Mouse (Mus musculus) lung, embryonic 15.5 days (tissue): ENCODE data around the gene Tmco1. TPM values are rescaled to one million over a fixed set of nuclear protein-coding genes. Genes with fewer than 3 reads are reported as not detected.

ENCODE experiments used
- ATAC-seq: fragments of 200-750 bp; cut with Nextera tagmentation; 2 replicates; pipeline ENCODE4 v1.8.0; 2017; ENCODE audit warnings: moderate number of reproducible peaks, borderline replicate concordance; ENCODE audit not compliant: low FRiP score, low TSS enrichment; ENCODE audit errors: extremely low read depth
- H3K27ac ChIP-seq: fragments of 300-500 bp; sonication (generic); 2 replicates; pipeline ENCODE4 v1.5.1; 2015; ENCODE audit warnings: moderate library complexity, mild to moderate bottlenecking, inconsistent platforms
- H3K27me3 ChIP-seq: fragments of 300-500 bp; sonication (generic); 2 replicates; pipeline ENCODE4 v1.6.1; 2015; ENCODE audit warnings: inconsistent platforms
- H3K36me3 ChIP-seq: fragments of 300-500 bp; sonication (generic); 2 replicates; pipeline ENCODE4 v1.6.1; 2015; ENCODE audit warnings: inconsistent platforms
- H3K4me1 ChIP-seq: fragments of 300-500 bp; sonication (generic); 2 replicates; pipeline ENCODE4 v1.6.1; 2015; ENCODE audit warnings: inconsistent platforms
- H3K4me2 ChIP-seq: fragments of 300-500 bp; sonication (generic); 2 replicates; pipeline ENCODE4 v1.6.1; 2015; ENCODE audit warnings: inconsistent platforms, mild to moderate bottlenecking, moderate library complexity
- H3K4me3 ChIP-seq: fragments of 300-500 bp; sonication (generic); 2 replicates; pipeline ENCODE4 v1.5.1; 2015; ENCODE audit warnings: mild to moderate bottlenecking, inconsistent platforms
- H3K9ac ChIP-seq: fragments of 300-500 bp; sonication (generic); 2 replicates; pipeline ENCODE4 v1.6.1; 2015; ENCODE audit warnings: inconsistent platforms
- H3K9me3 ChIP-seq: fragments of 300-500 bp; sonication (generic); 2 replicates; pipeline ENCODE4 v1.6.1; 2016; ENCODE audit warnings: inconsistent platforms
- WGBS: fragments of 180-500 bp; shearing (Covaris S2); methylation state at CpG from one replicate; pipeline ENCODE4 v1.1.7; 2015; 5-methylcytosine and 5-hydroxymethylcytosine counted together
- polyA plus RNA-seq: library from polyadenylated mRNA; unstranded; fragments of >200 nt; fragmentation: Nextera tagmentation; extraction: Ambion mirVana; gene quantifications from 2 replicates; pipeline ENCODE4 v1.2.1, GENCODE M21; 2015

The Tmco1 gene
- polyA plus RNA-seq, 1 experiment from 2014 or later = 101 TPM

- Histone ChIP-seq H3K27me3 (no peaks in the 10 kb centered on the region), H3K9me3 (no peaks in the 10 kb centered on the region), H3K4me3 (no peak overlapping the region), H3K36me3 (0 out of 2 replicates have a peak, but pooled peaks cover 3% of the 10 kb centered on the region), H3K27ac (no peak overlapping the region), H3K4me2 (no peak overlapping the region), H3K9ac (no peak overlapping the region), H3K4me1 (peaks cover 6% of the 10 kb centered on the region)
- no peak for ATAC-seq
- 62% methylated on average over 5 of the region's 5 CpGs for WGBS
These were observed 1.5 kb upstream of the Tmco1 start for GRCm38 (mm10) chr1:167306451-167307240.

- no peak for ATAC-seq
- H3K9ac ChIP-seq = peak overlapping the region; percentile 88
- H3K4me2 ChIP-seq = peak overlapping the region; percentile 84
- no peaks in the 10 kb centered on the region for H3K27me3 ChIP-seq
- WGBS = 48% methylated on average over 11 of the region's 11 CpGs
- no peak overlapping the region for H3K27ac ChIP-seq
- H3K4me1 ChIP-seq = peaks cover 6% of the 10 kb centered on the region
- H3K4me3 ChIP-seq = peak overlapping the region; percentile 84
- H3K36me3 ChIP-seq = 0 out of 2 replicates have a peak, but pooled peaks cover 9% of the 10 kb centered on the region
- no peaks in the 10 kb centered on the region for H3K9me3 ChIP-seq
These were observed 504 bp upstream of the Tmco1 start for GRCm38 (mm10) chr1:167307674-167308073.

GRCm38 (mm10) chr1:167312367-167312766 lies 4.2 kb downstream of the Tmco1 start:
- Histone ChIP-seq H3K4me1 (no peaks in the 10 kb centered on the region; the same call in 1 of the 2 replicates), H3K9me3 (no peaks in the 10 kb centered on the region), H3K27me3 (no peaks in the 10 kb centered on the region), H3K9ac (no peak overlapping the region), H3K27ac (no peak overlapping the region), H3K4me2 (no peak overlapping the region), H3K36me3 (peaks cover 22% of the 10 kb centered on the region; the same call in 1 of the 2 replicates), H3K4me3 (no peak overlapping the region)
- no peak for ATAC-seq

GRCm38 (mm10) chr1:167313220-167313619 lies 5.0 kb downstream of the Tmco1 start:
- 87% methylated on average over 4 of the region's 4 CpGs for WGBS
- no peak for ATAC-seq
- Histone ChIP-seq H3K9ac (no peak overlapping the region), H3K4me1 (no peaks in the 10 kb centered on the region; the same call in 1 of the 2 replicates), H3K9me3 (no peaks in the 10 kb centered on the region), H3K27me3 (no peaks in the 10 kb centered on the region), H3K4me2 (no peak overlapping the region), H3K27ac (no peak overlapping the region), H3K4me3 (no peak overlapping the region), H3K36me3 (peaks cover 27% of the 10 kb centered on the region)

- no peaks in the 10 kb centered on the region for H3K27me3 ChIP-seq
- H3K9ac ChIP-seq = no peak overlapping the region
- no peak overlapping the region for H3K4me2 ChIP-seq
- 97% methylated on average over 6 of the region's 6 CpGs for WGBS
- H3K4me3 ChIP-seq = no peak overlapping the region
- H3K36me3 ChIP-seq = peaks cover 72% of the 10 kb centered on the region
- ATAC-seq = no peak
- H3K27ac ChIP-seq = no peak overlapping the region
- H3K9me3 ChIP-seq = no peaks in the 10 kb centered on the region
- no peaks in the 10 kb centered on the region for H3K4me1 ChIP-seq
These were observed 13.5 kb downstream of the Tmco1 start for GRCm38 (mm10) chr1:167321691-167322090.

DNA sequence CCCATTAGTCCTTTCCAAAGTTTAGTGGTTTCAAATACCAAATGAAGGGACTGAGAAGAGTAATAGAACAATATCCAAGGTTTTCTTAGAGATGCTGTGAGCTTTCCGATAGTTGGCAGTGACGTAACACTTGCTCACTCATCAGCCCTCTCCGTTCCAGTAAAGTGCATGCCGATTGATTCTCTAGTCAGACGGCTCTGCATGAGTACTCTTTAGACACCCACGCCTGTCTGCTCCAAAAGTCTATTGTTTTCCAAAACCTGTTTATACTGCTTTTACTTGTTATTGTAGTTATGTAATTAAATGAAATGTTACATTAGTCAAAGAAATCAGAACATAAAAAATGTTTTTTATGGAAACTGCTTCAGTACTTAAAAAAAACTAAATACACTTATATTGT lies 20.6 kb downstream of the Tmco1 start:
- no peak for ATAC-seq
- H3K27ac ChIP-seq = no peak overlapping the region
- 84% methylated on average over 6 of the region's 6 CpGs for WGBS
- H3K4me3 ChIP-seq = no peak overlapping the region
- H3K9me3 ChIP-seq = no peaks in the 10 kb centered on the region
- H3K9ac ChIP-seq = no peak overlapping the region
- H3K27me3 ChIP-seq = no peaks in the 10 kb centered on the region
- peaks cover 55% of the 10 kb centered on the region for H3K36me3 ChIP-seq
- no peaks in the 10 kb centered on the region for H3K4me1 ChIP-seq
- no peak overlapping the region for H3K4me2 ChIP-seq

GRCm38 (mm10) chr1:167331106-167331505 lies 22.9 kb downstream of the Tmco1 start:
- 89% methylated on average over 8 of the region's 8 CpGs for WGBS
- H3K9me3 ChIP-seq = no peaks in the 10 kb centered on the region
- peaks cover 47% of the 10 kb centered on the region for H3K36me3 ChIP-seq
- H3K4me1 ChIP-seq = no peaks in the 10 kb centered on the region
- no peak overlapping the region for H3K27ac ChIP-seq
- no peaks in the 10 kb centered on the region for H3K27me3 ChIP-seq
- no peak overlapping the region for H3K4me2 ChIP-seq
- H3K9ac ChIP-seq = no peak overlapping the region
- no peak for ATAC-seq
- no peak overlapping the region for H3K4me3 ChIP-seq

DNA sequence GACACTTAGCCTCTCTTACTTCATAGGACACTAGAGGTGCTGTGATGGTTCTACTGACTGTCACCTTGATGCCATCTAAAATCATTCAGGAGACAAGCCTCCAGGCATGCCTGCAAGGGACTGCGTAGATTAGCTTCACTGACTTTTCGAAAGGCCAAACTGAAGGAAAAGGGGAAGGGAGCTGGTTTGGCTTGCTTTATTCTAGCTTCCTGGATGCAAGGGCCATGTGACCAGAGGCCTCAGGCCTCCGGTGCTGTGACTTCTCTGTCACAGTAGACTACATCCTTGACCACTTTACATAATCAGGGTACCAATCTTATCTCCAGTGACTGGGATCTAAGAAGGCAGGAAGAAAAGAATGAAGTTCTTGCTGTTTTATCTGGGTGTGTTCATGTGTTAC lies 28.2 kb downstream of the Tmco1 start:
- WGBS = 81% methylated on average over 3 of the region's 3 CpGs

DNA sequence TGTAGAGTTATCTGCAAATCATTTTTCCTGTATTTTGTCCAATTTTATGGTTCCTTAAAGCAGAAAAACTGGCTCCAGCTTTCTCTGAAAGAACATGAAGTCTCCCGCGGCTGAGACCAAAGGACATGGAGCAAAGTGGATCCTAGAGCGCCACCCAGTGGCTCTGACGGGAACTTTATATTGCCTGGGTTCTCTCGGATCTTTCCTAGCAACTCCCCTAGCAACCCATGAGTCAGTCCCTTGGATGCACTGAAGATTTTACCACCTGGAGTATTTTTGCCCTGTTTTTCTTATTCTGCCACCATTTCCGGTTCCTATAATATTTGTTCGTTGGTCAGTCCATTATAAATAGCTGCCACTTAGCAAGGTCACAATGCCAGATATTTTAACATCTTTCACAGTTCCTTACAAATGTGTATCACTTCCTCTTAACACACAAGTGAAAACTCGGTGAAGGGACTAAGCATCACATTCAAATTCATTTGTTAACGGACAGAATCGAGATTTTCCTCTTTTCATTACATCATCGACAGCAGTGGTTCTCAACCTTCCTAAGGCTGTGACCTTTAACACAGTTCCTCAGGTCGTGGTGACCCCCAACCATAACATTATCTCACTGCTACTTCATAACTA lies 29.4 kb downstream of the Tmco1 start:
- Histone ChIP-seq H3K27me3 (0 out of 2 replicates have a peak, but pooled peaks cover 4% of the 10 kb centered on the region), H3K36me3 (peaks cover 6% of the 10 kb centered on the region; the same call in 1 of the 2 replicates), H3K9ac (no peak overlapping the region), H3K9me3 (no peaks in the 10 kb centered on the region), H3K4me1 (no peaks in the 10 kb centered on the region), H3K4me3 (no peak overlapping the region), H3K4me2 (no peak overlapping the region), H3K27ac (no peak overlapping the region)
- no peak for ATAC-seq
- WGBS = 18% methylated on average over 12 of the region's 12 CpGs

More for the DNA sequence above, 28.2 kb downstream of the Tmco1 start:
- Histone ChIP-seq H3K27me3 (0 out of 2 replicates have a peak, but pooled peaks cover 4% of the 10 kb centered on the region), H3K4me3 (no peak overlapping the region), H3K9me3 (no peaks in the 10 kb centered on the region), H3K36me3 (peaks cover 14% of the 10 kb centered on the region; the same call in 1 of the 2 replicates), H3K9ac (no peak overlapping the region), H3K27ac (no peak overlapping the region), H3K4me1 (no peaks in the 10 kb centered on the region), H3K4me2 (no peak overlapping the region)
- no peak for ATAC-seq

DNA sequence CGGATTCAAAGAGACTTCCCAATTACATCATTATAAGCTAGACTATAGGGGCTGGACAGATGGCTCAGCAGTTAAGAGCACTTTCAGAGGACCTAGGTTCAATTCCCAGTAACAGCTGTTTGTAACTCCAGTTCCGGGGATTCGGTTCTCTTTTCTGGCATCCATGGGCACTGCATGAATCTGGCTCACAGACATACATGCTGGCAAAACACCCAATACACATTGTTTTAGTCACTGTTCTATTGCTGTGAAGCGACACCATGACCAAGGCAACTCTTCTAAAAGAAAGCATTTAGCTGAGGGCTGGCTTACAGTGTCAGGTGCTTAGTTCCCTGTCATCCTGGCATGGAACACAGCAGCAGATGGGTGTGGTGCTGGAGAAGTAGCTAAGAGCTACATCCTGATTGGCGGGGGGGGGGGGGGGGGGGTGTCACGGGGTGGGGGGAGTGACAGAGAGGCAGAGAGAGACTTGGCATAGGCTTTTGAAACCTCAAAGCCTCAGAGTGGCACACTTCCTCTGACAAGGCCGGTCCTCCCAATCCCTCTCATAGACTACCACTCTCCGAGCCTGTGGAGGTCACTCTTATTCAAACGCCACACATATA lies 31.1 kb downstream of the Tmco1 start:
- H3K4me1 ChIP-seq = no peaks in the 10 kb centered on the region
- WGBS = 72% methylated on average over 8 of the region's 9 CpGs
- H3K9me3 ChIP-seq = no peaks in the 10 kb centered on the region
- no peak for ATAC-seq
- H3K36me3 ChIP-seq = no peaks in the 10 kb centered on the region
- H3K4me2 ChIP-seq = no peak overlapping the region
- no peak overlapping the region for H3K4me3 ChIP-seq
- H3K27ac ChIP-seq = no peak overlapping the region
- H3K27me3 ChIP-seq = 0 out of 2 replicates have a peak, but pooled peaks cover 4% of the 10 kb centered on the region
- no peak overlapping the region for H3K9ac ChIP-seq

- Histone ChIP-seq H3K9ac (peak overlapping the region; percentile 45), H3K4me1 (no peaks in the 10 kb centered on the region), H3K4me3 (peak overlapping the region; percentile 46), H3K27me3 (0 out of 2 replicates have a peak, but pooled peaks cover 4% of the 10 kb centered on the region), H3K27ac (no peak overlapping the region), H3K36me3 (no peaks in the 10 kb centered on the region), H3K4me2 (peak overlapping the region; percentile 92), H3K9me3 (no peaks in the 10 kb centered on the region)
- 2% methylated on average over 47 of the region's 47 CpGs for WGBS
- ATAC-seq = peak; percentile 56; the same call in 1 of the 2 replicates
These were observed 32.1 kb downstream of the Tmco1 start for GRCm38 (mm10) chr1:167340111-167340787.
